Mouse (Mus musculus) hindbrain, postnatal 0 days (tissue): ENCODE results near the gene Hist1h2be. TPM values are rescaled to one million over a fixed set of nuclear protein-coding genes. Genes with fewer than 3 reads are reported as not detected.

Source experiments
- ATAC-seq: fragments of 200-750 bp; cut with Nextera tagmentation; 2 replicates; pipeline ENCODE4 v1.8.0; 2017; ENCODE audit warnings: mild to moderate bottlenecking, moderate TSS enrichment, moderate library complexity
- DNase-seq: peaks from one replicate; pipeline ENCODE4 v3.0.0-alpha.2; 2015; ENCODE audit warnings: low spot score
- H3K27ac ChIP-seq: fragments of 300-500 bp; sonication (generic); 2 replicates; pipeline ENCODE4 v1.5.1; 2014; ENCODE audit warnings: mild to moderate bottlenecking
- H3K27me3 ChIP-seq: fragments of 300-500 bp; sonication (generic); 2 replicates; pipeline ENCODE4 v1.6.1; 2014; ENCODE audit warnings: low read length, mixed read lengths; ENCODE audit not compliant: insufficient read depth
- H3K36me3 ChIP-seq: fragments of 300-500 bp; sonication (generic); 2 replicates; pipeline ENCODE4 v1.6.1; 2014; ENCODE audit warnings: low read length, mixed read lengths; ENCODE audit not compliant: insufficient read depth
- H3K4me1 ChIP-seq: fragments of 300-500 bp; sonication (generic); 2 replicates; pipeline ENCODE4 v1.6.1; 2014; ENCODE audit warnings: antibody characterized with exemption, low read length, mixed read lengths; ENCODE audit not compliant: insufficient read depth
- H3K4me2 ChIP-seq: fragments of 300-500 bp; sonication (generic); 2 replicates; pipeline ENCODE4 v1.6.1; 2014; ENCODE audit warnings: low read depth, mild to moderate bottlenecking, low read length, moderate library complexity, mixed read lengths
- H3K4me3 ChIP-seq: fragments of 300-500 bp; sonication (generic); 2 replicates; pipeline ENCODE4 v1.5.1; 2014; ENCODE audit warnings: low read length
- H3K9ac ChIP-seq: fragments of 300-500 bp; sonication (generic); replicated peaks from 2 replicates; pipeline ENCODE4 v1.6.1; 2014; ENCODE audit warnings: mild to moderate bottlenecking, low read length, moderate library complexity, mixed read lengths
- H3K9me3 ChIP-seq: fragments of 300-500 bp; sonication (generic); 2 replicates; pipeline ENCODE4 v1.6.1; 2016; ENCODE audit warnings: low read length, mixed read lengths
- CTCF ChIP-seq: IDR thresholded peaks from 2 replicates; pipeline ENCODE4 v1.5.1; 2016; ENCODE audit warnings: antibody characterized with exemption, control low read depth, low read depth
- WGBS: fragments of 180-500 bp; shearing (Covaris S2); extraction: QIAGEN DNeasy Blood & Tissue Kit; methylation state at CpG from one replicate; pipeline ENCODE4 v1.1.7; 2014; 5-methylcytosine and 5-hydroxymethylcytosine counted together
- polyA plus RNA-seq: library from polyadenylated mRNA; unstranded; fragments of >200 nt; fragmentation: Nextera tagmentation; extraction: Ambion mirVana; gene quantifications from 2 replicates; pipeline ENCODE4 v1.2.1, GENCODE M21; 2015
- total RNA-seq: library from RNA; depleted of rRNA; stranded (reverse); fragments of >200 nt; gene quantifications from 2 replicates; pipeline ENCODE4 v1.2.3, GENCODE M21; 2014

Gene Hist1h2be
- total and polyA plus RNA-seq, 2 experiments from 2014 or later: 0.41 to 304 TPM

- TF ChIP-seq CTCF: no peak
- Histone ChIP-seq H3K27ac (no peak overlapping the region), H3K27me3 (no peaks in the 10 kb centered on the region), H3K36me3 (no peaks in the 10 kb centered on the region), H3K4me2 (no peak overlapping the region), H3K9ac (no peak overlapping the region), H3K4me1 (no peaks in the 10 kb centered on the region), H3K9me3 (no peaks in the 10 kb centered on the region), H3K4me3 (no peak overlapping the region)
- DNase-seq: no peak
- 93% methylated on average over 3 of the region's 3 CpGs for WGBS
- ATAC-seq: no peak
Measured at GRCm38 (mm10) chr13:23604452-23604851, 16.5 kb downstream of the Hist1h2be start.

GRCm38 (mm10) chr13:23603182-23603699 lies 17.7 kb downstream of the Hist1h2be start:
- Histone ChIP-seq H3K27ac (no peak overlapping the region), H3K9ac (no peak overlapping the region), H3K27me3 (no peaks in the 10 kb centered on the region), H3K4me1 (no peaks in the 10 kb centered on the region), H3K36me3 (no peaks in the 10 kb centered on the region), H3K4me3 (no peak overlapping the region), H3K4me2 (no peak overlapping the region), H3K9me3 (no peaks in the 10 kb centered on the region)
- WGBS: 85% methylated on average over 7 of the region's 7 CpGs
- DNase-seq: no peak
- TF ChIP-seq CTCF: no peak
- no peak for ATAC-seq

- Histone ChIP-seq H3K9me3 (no peaks in the 10 kb centered on the region), H3K27me3 (no peaks in the 10 kb centered on the region), H3K9ac (no peak overlapping the region), H3K4me3 (no peak overlapping the region), H3K36me3 (no peaks in the 10 kb centered on the region), H3K4me1 (no peaks in the 10 kb centered on the region), H3K4me2 (no peak overlapping the region), H3K27ac (no peak overlapping the region)
- TF ChIP-seq CTCF: peak; percentile 86
- WGBS: 8% methylated on average over 9 of the region's 9 CpGs
- ATAC-seq (no peak), DNase-seq (peak; percentile 84)
Measured at GRCm38 (mm10) chr13:23597957-23598356, 23.0 kb downstream of the Hist1h2be start.

GRCm38 (mm10) chr13:23595622-23596372 lies 25.1 kb downstream of the Hist1h2be start:
- TF ChIP-seq CTCF: no peak
- no peaks in the 10 kb centered on the region for H3K9me3 ChIP-seq
- H3K4me1 ChIP-seq: no peaks in the 10 kb centered on the region
- WGBS: 87% methylated on average over 7 of the region's 7 CpGs
- DNase-seq (no peak), ATAC-seq (no peak)
- H3K4me2 ChIP-seq: no peak overlapping the region
- no peak overlapping the region for H3K9ac ChIP-seq
- H3K4me3 ChIP-seq: no peak overlapping the region
- no peaks in the 10 kb centered on the region for H3K36me3 ChIP-seq
- H3K27me3 ChIP-seq: no peaks in the 10 kb centered on the region
- H3K27ac ChIP-seq: no peak overlapping the region

- H3K4me3 ChIP-seq: no peak overlapping the region
- H3K9ac ChIP-seq: no peak overlapping the region
- ATAC-seq: no peak
- H3K4me2 ChIP-seq: no peak overlapping the region
- no peaks in the 10 kb centered on the region for H3K9me3 ChIP-seq
- no peak for TF ChIP-seq CTCF
- 78% methylated on average over 2 of the region's 2 CpGs for WGBS
- no peak for DNase-seq
- H3K27me3 ChIP-seq: no peaks in the 10 kb centered on the region
- no peaks in the 10 kb centered on the region for H3K36me3 ChIP-seq
- no peaks in the 10 kb centered on the region for H3K4me1 ChIP-seq
- no peak overlapping the region for H3K27ac ChIP-seq
Measured at GRCm38 (mm10) chr13:23595185-23595584, 25.7 kb downstream of the Hist1h2be start.

- WGBS: 86% methylated on average over 5 of the region's 5 CpGs
- no peak overlapping the region for H3K9ac ChIP-seq
- H3K4me1 ChIP-seq: no peaks in the 10 kb centered on the region
- ATAC-seq (no peak), DNase-seq (no peak)
- H3K36me3 ChIP-seq: no peaks in the 10 kb centered on the region
- no peak overlapping the region for H3K4me3 ChIP-seq
- H3K27ac ChIP-seq: no peak overlapping the region
- H3K4me2 ChIP-seq: no peak overlapping the region
- no peaks in the 10 kb centered on the region for H3K9me3 ChIP-seq
- H3K27me3 ChIP-seq: no peaks in the 10 kb centered on the region
- no peak for TF ChIP-seq CTCF
Measured at GRCm38 (mm10) chr13:23593051-23593770, 27.7 kb downstream of the Hist1h2be start.
